Mouse (Mus musculus): ENCODE results near the gene Trim8. TPM values are rescaled to one million over a fixed set of nuclear protein-coding genes. Genes with fewer than 3 reads are reported as not detected.
A peak's percentile ranks its signal among the peaks of the same experiment; 100 is the strongest.

Gene Trim8
- 10 to 100 TPM; 39.2 to 39.8 TPM for total RNA-seq (2021)
- 17.2 and 24.1 TPM in 2 replicates for polyA plus RNA-seq (2012; rRNA removed)
- long read RNA-seq, transcript Trim8-201 (6 exons, 3,580 nt): major isoform, 72 of 78 reads
- long read RNA-seq, partial matches to known transcripts: 3 of 78 reads
- long read RNA-seq, other reads (novel, unspliced or antisense): 3 of 78 reads

GRCm38 (mm10) chr19:46501401-46502068 is at the start of gene Trim8:
TSS of gene Trim8 (plus strand) at chr19:46501702.
- Histone ChIP-seq H3K36me3 (ENCODE audit: control insufficient read depth, insufficient read depth, low read length) (peaks cover 13% of the 10 kb centered on the region), H3K79me2 (replicated peaks; ENCODE audit: control insufficient read depth, insufficient read depth, low read length) (peaks cover 3% of the 10 kb centered on the region), H3K9ac (ENCODE audit: low read depth, low read length) (peak within 1 kb of the TSS; percentile 100), H3K27ac (peak within 1 kb of the TSS; percentile 99), H3K4me1 (ENCODE audit: control insufficient read depth, insufficient read depth, low read length) (peaks cover 13% of the 10 kb centered on the region), H3K4me3 (peak within 1 kb of the TSS; percentile 97), H3K27me3 (ENCODE audit: control insufficient read depth, insufficient read depth, low read length) (no peaks in the 10 kb centered on the region)
- peak; percentile 90 to 92 for DNase-seq
- TF ChIP-seq POLR2A (IDR thresholded peaks at IDR 0.05; ENCODE audit: insufficient read depth, low read depth, low read length) (peak; percentile 72; the same call in 1 of the 2 replicates), EP300 (IDR thresholded peaks at IDR 0.05; ENCODE audit: insufficient read depth, low read depth, low read length) (0 out of 2 replicates have a peak, but pooled peaks have one; percentile 37), CTCF (IDR thresholded peaks at IDR 0.05) (no peak)
- intact Hi-C loops (cut with DNase I): loop anchor here (1.0 to 5.0 kb wide), 4 partner anchors 23 to 104 kb away; partner anchors contain the start of genes Actr1a, Arl3, Sfxn2 and Sufu
- under 1% methylated on average over 56 of the region's 64 CpGs for WGBS

DNA sequence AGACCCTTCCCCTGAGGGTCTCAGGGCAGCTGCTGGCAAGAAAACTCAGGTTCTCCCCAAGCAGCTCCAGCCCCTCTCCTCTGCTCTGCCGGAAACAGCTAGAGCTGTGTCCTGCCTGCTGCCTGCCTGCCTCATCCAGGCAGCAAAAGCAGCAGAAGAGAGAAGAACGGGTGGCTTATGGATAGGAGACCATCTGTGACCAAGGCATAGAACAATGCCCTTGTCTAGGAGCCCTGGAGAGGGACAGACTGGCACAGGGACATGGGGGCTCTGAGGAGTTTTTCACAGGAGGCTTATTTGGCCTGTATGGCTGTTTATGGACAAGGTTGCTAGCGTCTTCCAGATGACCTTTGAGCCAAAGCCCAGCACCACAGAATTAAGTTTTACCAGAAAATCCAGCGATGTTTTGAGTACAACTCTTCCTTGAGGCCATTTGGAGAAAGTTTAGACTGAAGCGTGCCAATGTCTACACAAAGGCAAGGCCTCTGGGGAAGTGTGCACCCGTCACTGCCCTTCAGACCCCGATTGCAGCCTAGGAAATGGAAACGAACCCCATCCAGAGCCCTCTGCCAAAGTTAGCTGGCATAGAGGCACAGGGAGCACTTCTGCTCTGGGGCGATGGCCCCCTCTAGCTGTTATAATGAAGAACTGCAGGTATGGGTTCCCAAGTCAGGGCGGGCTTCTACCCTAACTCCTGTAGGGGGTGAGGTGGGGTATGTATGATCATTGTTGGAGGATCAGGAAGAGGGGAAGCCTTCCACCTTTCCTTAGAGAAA is 49.3 kb upstream of the Trim8 start:
- H3K36me3 ChIP-seq (ENCODE audit: control insufficient read depth, insufficient read depth, low read length): peaks cover under 1% of the 10 kb centered on the region
- no peaks in the 10 kb centered on the region for H3K27me3 ChIP-seq (ENCODE audit: control insufficient read depth, insufficient read depth, low read length)
- TF ChIP-seq CTCF (IDR thresholded peaks at IDR 0.05): peak; percentile 99; the same call in 1 of the 2 replicates
- TF ChIP-seq POLR2A (IDR thresholded peaks at IDR 0.05; ENCODE audit: insufficient read depth, low read depth, low read length): no peak
- TF ChIP-seq EP300 (IDR thresholded peaks at IDR 0.05; ENCODE audit: insufficient read depth, low read depth, low read length): peak; percentile 81
- no peak overlapping the region for H3K9ac ChIP-seq (ENCODE audit: low read depth, low read length)
- H3K4me3 ChIP-seq: no peak overlapping the region
- H3K4me1 ChIP-seq (ENCODE audit: control insufficient read depth, insufficient read depth, low read length): peaks cover 40% of the 10 kb centered on the region
- intact Hi-C loops (cut with DNase I): no loop called here
- peak; percentile 61 to 71 for DNase-seq
- H3K79me2 ChIP-seq (replicated peaks; ENCODE audit: control insufficient read depth, insufficient read depth, low read length): no peaks in the 10 kb centered on the region
- 30% methylated on average over 10 of the region's 10 CpGs for WGBS
- peak overlapping the region; percentile 27 for H3K27ac ChIP-seq

DNA sequence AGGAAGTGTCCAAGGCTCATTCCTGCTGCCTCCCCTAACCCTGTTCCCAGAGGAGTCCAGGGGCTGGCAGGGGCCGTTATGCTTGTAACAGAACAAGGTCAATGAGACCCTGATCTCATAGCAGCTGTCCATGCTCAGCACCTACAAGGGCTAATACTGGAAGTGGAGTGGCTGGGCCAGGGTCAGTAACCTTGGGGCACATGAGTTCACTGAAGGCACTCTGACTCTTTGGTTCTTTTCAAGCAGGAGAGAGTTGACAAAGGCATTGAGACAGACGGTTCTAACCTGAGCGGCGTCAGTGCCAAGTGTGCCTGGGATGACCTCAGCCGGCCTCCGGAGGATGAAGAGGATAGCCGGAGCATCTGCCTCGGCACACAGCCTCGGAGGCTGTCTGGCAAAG is 48.6 kb upstream of the Trim8 start:
- TF ChIP-seq POLR2A (IDR thresholded peaks at IDR 0.05; ENCODE audit: insufficient read depth, low read depth, low read length) (no peak), EP300 (IDR thresholded peaks at IDR 0.05; ENCODE audit: insufficient read depth, low read depth, low read length) (0 out of 2 replicates have a peak, but pooled peaks have one; percentile 0), CTCF (IDR thresholded peaks at IDR 0.05) (no peak)
- no peak for DNase-seq
- Histone ChIP-seq H3K79me2 (replicated peaks; ENCODE audit: control insufficient read depth, insufficient read depth, low read length) (no peaks in the 10 kb centered on the region), H3K27me3 (ENCODE audit: control insufficient read depth, insufficient read depth, low read length) (no peaks in the 10 kb centered on the region), H3K36me3 (ENCODE audit: control insufficient read depth, insufficient read depth, low read length) (peaks cover 4% of the 10 kb centered on the region), H3K9ac (ENCODE audit: low read depth, low read length) (no peak overlapping the region), H3K27ac (peak overlapping the region; percentile 21), H3K4me3 (no peak overlapping the region), H3K4me1 (ENCODE audit: control insufficient read depth, insufficient read depth, low read length) (peaks cover 44% of the 10 kb centered on the region)
- intact Hi-C loops (cut with DNase I): no loop called here
- WGBS: 66% methylated on average over 9 of the region's 9 CpGs

GRCm38 (mm10) chr19:46454126-46454880 is 47.2 kb upstream of the Trim8 start:
- Histone ChIP-seq H3K4me1 (ENCODE audit: control insufficient read depth, insufficient read depth, low read length) (peaks cover 49% of the 10 kb centered on the region), H3K9ac (ENCODE audit: low read depth, low read length) (no peak overlapping the region), H3K27me3 (ENCODE audit: control insufficient read depth, insufficient read depth, low read length) (no peaks in the 10 kb centered on the region), H3K79me2 (replicated peaks; ENCODE audit: control insufficient read depth, insufficient read depth, low read length) (no peaks in the 10 kb centered on the region), H3K36me3 (ENCODE audit: control insufficient read depth, insufficient read depth, low read length) (peaks cover 4% of the 10 kb centered on the region), H3K27ac (peak overlapping the region; percentile 67), H3K4me3 (no peak overlapping the region)
- DNase-seq: no peak
- WGBS: 35% methylated on average over 20 of the region's 20 CpGs
- TF ChIP-seq POLR2A (IDR thresholded peaks at IDR 0.05; ENCODE audit: insufficient read depth, low read depth, low read length) (no peak), EP300 (IDR thresholded peaks at IDR 0.05; ENCODE audit: insufficient read depth, low read depth, low read length) (no peak), CTCF (IDR thresholded peaks at IDR 0.05) (no peak)
- intact Hi-C loops (cut with DNase I): loop anchor here (2.0 kb wide), 2 partner anchors 24 to 48 kb away; no protein-coding TSS in a partner anchor

- intact Hi-C loops (cut with DNase I): loop anchor here (2.0 kb wide), 2 partner anchors 24 to 48 kb away; no protein-coding TSS in a partner anchor
- Histone ChIP-seq H3K36me3 (ENCODE audit: control insufficient read depth, insufficient read depth, low read length) (peaks cover 4% of the 10 kb centered on the region), H3K9ac (ENCODE audit: low read depth, low read length) (no peak overlapping the region), H3K4me3 (no peak overlapping the region), H3K27me3 (ENCODE audit: control insufficient read depth, insufficient read depth, low read length) (no peaks in the 10 kb centered on the region), H3K27ac (peak overlapping the region; percentile 67), H3K79me2 (replicated peaks; ENCODE audit: control insufficient read depth, insufficient read depth, low read length) (no peaks in the 10 kb centered on the region), H3K4me1 (ENCODE audit: control insufficient read depth, insufficient read depth, low read length) (peaks cover 54% of the 10 kb centered on the region)
- 15% methylated on average over 1 of the region's 1 CpGs for WGBS
- DNase-seq: peak; percentile 57 to 67
- peak; percentile 82; the same call in 1 of the 2 replicates for TF ChIP-seq EP300 (IDR thresholded peaks at IDR 0.05; ENCODE audit: insufficient read depth, low read depth, low read length)
- peak; percentile 45 for TF ChIP-seq POLR2A (IDR thresholded peaks at IDR 0.05; ENCODE audit: insufficient read depth, low read depth, low read length)
- TF ChIP-seq CTCF (IDR thresholded peaks at IDR 0.05): no peak
These were observed 46.5 kb upstream of the Trim8 start for GRCm38 (mm10) chr19:46455032-46455431.
